Mouse (Mus musculus): ENCODE measurements at regions not wholly inside any gene's neighbourhood (a gene's known extent, or its start where the extent isn't known, plus 50 kb on each side); places are given as distances from the start of the nearest gene placed in this dataset.

GRCm38 (mm10) chr14:71074019-71074418 lies 474.4 kb upstream of the Fam160b2 start:
- TF ChIP-seq CTCF (IDR thresholded peaks at IDR 0.05; ENCODE audit: low read depth, low read length) (no peak), POLR2A (IDR thresholded peaks at IDR 0.05; ENCODE audit: insufficient read depth, low read length) (no peak)

Data from ES-Bruce4 (cell line).